Mouse (Mus musculus) frontal cortex, postnatal 10 days (tissue): Measurements from ENCODE around the gene Mt3.
"Not testable (repeated sequence)": the region's sequence is repeated elsewhere in the genome, so short reads cannot be mapped to it uniquely, and the experiment has no call there.

Experiments
- DNase-seq, 2 experiments: peaks; one replicate each; pipeline ENCODE4 v3.0.0; 2022; ENCODE audit warnings: low spot score in 2 of 2, mixed read lengths in 1 of 2

Gene Mt3

DNA sequence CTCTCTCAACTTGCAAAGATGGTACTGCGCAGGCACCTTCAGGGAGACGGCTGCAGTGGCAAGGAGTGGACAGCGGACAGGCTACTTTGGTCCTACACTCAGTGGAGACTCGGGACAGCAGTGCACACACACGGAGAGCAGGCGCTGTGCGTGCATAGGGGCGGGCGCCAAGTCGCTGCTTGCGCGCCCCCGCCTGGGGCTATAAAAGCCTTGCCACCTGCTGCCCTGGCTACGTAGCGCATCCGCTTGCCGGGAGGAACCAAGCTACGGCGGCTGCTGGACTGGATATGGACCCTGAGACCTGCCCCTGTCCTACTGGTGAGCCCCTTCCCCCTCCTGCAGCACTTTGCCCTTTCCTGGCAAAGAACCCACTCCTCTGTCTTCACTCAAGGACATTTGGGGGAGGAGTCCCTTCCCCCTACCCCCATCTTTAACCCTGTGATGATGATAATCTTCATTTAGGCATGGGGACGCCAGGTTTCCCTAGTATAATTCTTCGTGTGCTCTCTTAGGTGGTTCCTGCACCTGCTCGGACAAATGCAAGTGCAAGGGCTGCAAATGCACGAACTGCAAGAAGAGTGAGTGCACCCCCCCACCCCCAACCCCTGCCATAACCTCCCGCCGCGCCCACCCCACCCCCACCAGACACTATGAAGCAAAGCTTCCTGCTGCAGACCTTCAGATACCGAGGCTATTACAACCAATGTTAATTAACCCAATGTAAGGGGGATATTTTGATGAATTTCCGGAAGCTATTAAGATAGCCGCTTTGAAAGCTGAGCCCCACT is at the start of gene Mt3:
Gene Mt3, plus strand, starts transcription at position 95 of the 788 bp plus-strand sequence.
- peak; percentile 83 to 84 for DNase-seq

DNA sequence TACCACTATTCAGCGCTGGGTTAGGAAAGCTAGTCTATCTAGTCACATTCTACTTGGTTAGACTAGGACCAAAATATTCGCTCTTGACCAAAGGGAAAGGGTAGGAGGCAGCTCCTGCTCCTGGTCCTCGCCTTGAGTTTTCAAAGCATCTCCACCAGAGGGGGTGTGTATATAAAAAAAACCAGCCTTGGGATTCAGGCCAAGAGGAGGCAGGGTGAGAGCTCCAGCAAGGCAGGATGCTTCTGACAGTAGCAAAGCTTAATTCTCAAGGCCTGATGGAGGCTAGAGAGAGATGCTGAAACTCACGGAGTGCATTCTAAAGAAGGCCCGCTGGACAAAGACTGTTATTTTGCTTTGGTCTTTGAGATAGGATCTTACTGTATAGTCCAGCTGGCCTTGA is 48.3 kb upstream of the Mt3 start:
- DNase-seq: peak; percentile 20 to 41

DNA sequence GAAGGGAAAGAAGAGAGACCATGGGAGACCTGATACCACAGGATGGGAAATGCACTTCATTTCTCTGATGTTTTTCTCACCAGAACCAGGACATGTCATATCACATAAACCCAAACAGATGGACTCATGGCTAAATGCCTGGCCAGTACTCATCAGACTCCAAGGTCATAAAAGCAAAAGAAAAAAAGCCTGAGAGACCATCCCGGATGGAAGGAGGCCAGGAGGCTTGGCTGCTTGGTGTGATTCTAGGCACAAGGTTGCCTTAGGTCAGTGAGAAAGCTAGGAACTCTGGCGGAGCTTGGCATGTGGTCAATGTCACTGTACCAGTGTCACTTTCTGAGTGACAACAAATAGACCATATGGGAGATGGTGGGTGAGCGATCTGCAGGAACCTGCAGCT is 44.5 kb upstream of the Mt3 start:
- no peak for DNase-seq

DNA sequence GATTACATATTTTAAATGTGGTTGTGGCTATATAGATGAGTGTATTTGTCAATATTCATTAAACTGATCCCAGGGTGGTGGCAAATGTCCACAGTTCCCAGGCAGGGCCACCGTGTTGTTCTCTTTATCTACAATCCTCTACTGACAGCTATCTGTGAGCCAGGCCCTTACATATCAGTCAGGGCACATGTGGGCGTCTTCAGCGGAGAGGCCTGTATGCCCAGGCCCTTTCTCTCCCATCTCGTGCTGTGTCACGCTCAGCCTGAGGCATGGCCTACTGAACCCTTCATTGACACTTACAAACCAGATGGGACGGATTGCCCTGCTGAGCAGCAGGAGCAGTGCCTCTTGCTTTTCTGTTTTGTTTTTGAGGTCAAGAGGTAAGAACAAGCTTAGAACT is 43.0 kb upstream of the Mt3 start:
- no peak for DNase-seq

DNA sequence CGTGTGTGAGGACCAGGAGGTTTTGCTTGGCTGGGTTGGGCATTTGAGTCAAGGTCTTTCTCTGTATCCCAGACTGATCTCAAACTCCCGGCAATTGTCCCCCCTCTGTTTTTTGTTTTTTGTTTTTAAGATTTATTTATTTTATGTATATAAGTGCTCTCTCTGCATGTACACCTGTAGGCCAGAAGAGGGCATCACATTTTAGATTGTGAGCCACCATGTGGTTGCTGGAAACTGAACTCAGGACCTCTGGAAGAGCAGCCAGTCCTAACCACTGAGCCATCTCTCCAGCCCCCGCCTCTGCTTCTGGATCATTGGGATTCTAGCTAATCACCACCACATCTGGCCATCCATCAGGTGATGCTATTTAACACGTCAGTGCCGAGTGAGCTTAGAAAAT is 42.6 kb upstream of the Mt3 start:
- no peak for DNase-seq

DNA sequence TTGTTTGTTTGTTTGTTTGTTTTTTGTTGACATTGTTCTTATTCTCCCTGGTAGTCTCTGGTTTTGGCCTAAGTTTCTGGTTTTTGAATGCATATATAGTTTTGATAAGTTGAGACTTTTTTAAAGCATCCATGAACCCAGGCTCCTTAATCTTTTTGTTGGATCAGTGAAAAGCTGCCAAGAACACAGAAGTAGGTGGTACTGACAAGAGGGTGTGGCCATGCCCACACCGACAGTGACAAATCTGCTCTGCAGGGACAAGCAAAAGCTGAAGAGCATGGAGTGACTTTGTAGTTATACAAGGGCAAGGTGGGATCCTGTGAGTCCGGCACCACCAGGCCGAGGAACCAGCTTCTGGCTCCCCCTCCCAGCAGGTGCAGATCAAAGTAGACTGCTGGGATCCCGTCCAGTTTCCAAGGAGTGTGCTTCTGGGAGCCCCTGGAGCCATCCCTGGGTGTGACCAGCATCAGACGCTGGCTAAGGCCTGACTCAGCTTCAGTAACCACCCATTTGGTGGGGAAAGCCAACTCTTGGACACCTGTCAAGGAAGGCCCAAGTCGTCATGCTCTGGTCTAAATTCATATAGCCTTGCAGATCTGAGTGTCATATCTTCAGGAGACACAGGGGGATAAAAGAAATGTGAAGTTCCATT is 41.8 kb upstream of the Mt3 start:
- no peak for DNase-seq

DNA sequence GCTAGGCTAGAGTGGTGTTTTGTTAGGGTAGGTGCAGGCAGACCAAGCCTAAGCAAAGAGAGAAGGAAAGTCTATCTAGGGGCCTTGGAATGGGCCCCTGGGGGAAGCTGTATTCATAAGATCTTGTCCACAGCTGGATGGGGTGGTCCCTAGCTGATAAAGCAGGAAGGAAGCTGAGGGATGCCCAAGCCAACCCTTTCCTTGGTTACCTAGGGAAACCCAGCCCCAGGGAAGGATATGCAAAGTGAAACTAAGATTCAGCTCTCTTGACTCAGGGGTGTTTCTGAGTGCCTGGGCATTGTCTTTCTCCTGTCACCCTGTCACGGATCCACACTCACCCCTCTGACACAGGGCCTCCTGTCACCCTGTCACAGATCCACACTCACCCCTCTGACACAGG is 39.0 kb upstream of the Mt3 start:
- no peak for DNase-seq

DNA sequence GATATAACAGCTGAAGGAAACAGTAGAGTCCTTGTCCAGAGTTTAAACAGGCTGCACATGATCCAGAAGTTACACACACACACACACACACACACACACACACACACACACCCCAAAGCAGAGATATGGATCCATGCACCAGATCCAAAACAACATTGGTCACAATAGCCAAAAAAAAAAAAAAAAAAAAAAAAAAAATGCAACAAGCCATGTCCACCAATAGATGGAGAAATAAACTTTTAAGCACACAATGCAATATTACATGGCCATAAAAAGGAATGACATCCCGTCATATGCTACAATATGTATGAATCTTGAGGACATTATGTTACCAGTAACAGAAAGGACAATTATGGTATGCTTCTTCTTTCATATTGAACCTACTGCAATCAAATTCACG is 38.4 kb upstream of the Mt3 start:
- DNase-seq: no peak

DNA sequence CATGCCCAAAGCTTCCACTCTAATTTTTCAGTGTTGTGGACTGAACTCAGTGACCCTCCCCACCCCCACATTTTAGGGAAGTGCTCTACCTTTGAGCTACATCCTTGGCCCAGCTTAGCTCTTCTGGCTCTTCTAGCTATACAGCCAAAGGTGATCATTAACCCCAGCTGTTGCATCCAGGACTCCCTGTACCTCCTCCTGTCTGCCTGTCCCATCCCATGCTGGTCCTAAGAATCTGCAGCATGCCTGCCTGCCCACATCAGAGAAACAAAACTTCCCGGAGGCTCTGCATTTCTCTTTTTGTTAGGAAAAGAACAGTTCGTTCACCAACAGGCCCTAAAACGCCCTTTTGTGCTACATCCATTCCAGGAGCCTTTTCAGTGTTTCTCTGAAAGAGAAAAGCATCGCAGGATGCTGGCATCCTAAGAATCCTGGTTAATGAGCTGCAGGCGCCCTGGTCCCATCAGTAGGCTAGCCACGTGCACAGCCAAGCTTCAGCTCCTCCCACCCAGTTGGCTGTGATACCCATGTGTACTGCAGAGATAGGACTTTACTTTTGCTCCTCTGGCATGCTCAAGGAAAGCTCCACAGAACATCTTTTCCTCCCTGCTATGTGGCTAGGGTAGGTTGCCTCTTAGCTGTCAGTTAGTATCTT is 33.5 kb upstream of the Mt3 start:
- peak; percentile 48 to 71 for DNase-seq

DNA sequence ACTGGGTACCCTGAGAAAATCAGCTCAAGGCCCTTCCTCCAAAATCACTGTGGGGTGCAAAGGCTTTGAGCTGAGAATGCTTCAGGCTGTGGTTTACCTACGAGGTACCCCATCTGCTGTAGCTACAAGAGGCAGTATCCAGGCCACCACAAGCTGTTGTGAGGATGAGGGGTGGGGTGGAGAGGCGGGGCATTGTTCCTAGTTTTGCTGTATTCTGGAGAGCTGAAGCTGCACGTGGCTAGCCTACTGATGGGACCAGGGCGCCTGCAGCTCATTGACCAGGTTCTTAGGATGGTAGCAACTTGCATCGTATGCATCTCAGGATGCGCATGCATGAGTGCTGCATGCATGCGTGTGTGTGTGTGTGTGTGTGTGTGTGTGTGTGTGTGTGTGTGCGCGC is 30.8 kb upstream of the Mt3 start:
- DNase-seq: peak in 1 of 2 experiments; percentile 28

DNA sequence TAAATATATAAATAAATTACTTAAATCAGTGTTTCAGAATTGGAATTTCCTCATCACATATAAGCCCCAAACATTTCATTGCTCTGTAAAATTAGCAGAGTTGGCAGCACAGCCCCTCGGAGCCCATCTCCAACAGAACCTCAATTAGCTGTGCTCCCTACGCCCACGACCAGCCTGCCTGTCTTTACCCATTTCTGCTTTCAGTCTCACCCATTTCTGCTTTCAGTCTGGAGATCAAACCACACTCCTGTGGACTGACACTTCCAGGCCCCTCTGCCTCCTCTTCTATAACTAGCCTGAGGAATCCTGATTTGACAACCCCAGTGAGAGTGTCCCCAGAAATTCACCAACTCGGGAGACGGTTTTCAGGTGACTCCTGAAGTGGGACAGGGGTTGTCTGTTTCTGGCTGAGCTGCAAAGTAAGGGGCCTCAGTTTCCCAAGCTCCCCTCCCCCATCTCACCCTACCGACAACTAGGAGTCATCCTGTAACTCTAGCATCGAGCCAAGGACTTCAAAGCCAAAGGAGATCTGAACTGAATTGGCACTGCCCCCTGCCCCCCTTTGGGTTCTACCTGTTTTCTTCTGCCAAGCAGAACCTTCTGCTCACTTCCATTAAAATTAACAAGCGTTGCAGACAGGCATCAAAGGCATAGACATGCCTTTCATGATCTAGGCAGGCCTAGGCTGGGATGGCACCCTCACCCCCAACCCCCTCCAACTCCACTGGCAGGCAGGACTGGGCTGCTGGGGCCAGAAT is 29.5 kb upstream of the Mt3 start:
- DNase-seq: no peak

DNA sequence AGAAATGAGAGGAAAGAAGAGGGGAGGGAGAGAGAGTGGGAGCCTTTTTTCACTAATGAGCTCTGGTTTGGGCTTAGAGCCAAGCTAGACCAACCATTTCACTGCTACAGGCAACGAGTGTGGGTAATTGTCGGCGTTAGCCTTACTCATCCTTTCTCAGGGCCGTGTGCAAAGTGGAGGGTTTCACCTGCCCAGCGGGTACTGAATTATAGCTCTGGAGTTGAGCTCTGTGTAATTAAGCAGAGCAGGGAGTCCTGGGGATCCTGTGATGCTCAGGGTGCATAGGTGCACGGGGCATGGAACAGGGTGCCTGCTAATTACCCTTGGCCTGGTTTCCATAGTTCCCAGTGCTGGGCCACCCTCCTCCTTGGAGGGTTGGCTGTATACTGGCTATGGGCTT is 24.7 kb upstream of the Mt3 start:
- DNase-seq: no peak

DNA sequence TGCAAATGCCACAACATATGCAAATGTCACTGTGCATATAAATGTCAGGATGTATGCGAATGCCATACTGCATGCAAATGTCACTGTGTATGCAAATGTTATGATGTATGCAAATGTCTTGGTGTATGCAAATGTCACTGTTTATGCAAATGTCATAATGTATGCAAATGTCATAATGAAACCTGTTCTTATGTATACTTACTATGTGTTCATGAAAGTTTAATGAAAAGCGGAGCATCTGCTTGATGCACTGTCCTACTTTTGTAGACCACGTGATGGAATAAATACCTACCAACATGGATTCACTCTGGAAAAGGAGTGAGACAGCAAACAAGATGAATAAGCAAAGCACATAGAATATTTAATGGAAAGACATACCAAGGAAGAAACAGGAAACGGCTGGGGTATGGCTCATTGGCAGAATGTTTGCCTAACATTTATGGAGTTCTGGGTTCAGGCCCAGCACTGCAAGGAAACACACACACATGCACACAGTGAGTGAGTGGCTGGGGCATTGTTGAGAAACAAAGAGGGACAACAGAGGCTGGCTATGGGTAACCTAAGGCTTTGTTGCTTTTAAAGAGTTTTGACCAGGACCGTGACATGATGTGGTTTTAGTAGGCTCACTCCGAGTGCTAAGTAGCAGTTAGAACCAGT is 23.1 kb upstream of the Mt3 start:
- no peak for DNase-seq

DNA sequence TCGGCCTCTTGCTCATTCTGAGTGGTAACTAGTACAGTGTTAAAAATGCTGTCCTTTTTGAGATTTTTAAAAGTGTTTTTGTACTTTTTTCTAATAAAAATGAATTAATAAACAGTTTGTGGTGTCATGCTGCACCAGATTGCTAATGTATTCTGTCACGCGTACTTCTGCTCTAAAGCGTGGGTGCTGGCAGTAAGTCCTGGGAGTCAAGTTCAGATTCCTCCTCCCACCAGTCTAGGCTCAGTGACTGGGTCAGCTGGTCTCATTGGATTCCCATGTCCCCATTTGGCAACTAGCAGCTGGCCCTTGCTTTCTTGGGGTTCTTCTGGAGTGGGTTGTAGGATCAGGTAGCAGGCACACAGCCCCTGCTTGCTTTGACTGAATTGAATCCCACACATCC is 22.3 kb upstream of the Mt3 start:
- DNase-seq: no peak

DNA sequence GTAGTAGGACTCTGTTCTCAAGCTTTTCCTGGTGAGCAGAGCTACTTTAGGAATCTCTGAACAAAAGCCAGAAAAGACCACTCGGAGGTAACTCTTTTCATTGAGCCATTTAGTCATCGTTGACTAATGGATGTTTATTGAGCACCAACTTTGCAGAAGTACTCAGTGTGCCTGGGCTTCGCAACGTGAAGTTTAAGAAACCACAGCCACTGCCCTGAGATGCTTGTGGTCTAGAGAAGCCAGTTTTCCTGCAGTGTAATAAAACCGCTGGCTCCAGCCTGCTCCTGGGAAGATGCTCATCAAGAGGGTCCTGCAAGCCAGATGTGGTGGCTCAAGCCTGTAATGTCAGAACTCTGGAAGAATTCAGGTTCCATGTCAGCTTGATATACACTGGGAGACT is 20.3 kb upstream of the Mt3 start:
- no peak for DNase-seq

DNA sequence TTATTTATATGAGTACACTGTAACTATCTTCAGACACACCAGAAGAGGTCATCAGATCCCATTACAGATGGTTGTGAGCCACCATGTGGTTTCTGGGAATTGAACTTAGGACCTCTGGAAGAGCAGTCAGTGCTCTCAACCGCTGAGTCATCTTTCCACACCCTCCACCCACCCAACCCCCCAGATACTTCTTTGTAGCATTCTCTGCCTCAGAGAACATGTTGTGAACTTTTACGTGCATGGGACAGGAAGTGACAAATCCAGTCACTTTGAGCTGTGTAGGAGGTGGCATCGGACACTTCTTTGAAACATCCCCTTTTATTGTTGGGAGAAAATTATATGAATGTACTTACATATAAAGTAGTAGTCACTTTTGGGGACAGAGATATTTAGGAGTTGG is 17.8 kb upstream of the Mt3 start:
- not testable (repeated sequence) for DNase-seq

DNA sequence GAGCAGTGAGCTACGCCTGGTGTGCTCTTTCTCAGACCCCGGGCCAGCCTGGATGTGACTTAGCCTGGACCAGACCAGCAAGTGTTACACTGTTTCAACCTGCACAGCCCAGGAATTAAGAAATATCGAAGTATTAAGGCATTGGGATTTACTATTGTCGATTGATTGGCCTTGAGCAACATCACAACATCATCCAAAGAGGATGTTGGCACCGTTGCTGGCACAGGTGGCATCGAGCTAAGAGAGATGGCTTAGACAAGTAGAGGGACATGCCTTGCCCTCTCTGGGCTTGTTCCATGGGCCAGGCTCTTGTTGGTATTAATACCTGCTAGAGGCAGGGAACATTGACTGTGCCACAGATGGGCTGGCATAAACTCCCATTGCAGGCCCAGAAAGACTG is 16.9 kb upstream of the Mt3 start:
- DNase-seq: no peak

DNA sequence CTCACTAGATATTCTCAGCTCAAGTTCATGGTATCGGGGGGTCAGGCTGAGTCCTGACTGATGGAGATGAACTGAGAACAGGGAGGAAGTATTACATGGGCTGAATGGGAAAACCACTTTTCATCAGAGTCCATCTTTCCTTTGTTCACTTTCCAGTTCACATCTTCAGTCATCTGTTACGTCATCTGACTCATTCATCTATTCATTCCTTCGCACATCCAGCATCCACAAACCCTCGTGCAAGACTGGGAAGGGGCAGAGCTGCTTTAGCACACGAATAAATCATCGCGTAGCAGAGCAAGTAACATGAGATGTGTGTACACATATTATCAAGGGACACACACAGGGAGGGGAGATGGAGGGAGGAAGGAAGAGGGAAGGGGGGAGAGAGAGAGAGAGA is 16.2 kb upstream of the Mt3 start:
- DNase-seq: no peak

DNA sequence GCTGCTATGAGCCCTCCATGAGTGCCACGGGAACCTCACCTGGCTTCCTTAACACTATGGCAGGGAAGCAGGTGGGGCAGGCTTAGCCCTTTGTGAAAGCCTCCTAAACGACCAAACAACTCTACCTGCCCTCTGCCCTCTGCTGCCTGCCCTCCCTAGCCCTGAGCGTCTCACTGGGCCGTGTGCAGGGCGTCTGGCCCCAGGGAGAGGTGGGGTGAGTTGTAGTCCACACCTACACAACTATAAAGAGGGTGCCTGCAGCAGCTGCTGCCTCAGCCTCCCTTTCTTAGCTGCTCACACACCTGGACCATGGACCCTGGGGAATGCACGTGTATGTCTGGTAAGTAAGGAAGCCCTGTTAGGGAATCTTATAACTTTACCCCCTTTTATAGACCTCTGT is 15.5 kb upstream of the Mt3 start, which contains the start of gene Mt4:
Gene Mt4, plus strand, starts transcription at position 265 of the 400 bp plus-strand sequence.
- no peak for DNase-seq

DNA sequence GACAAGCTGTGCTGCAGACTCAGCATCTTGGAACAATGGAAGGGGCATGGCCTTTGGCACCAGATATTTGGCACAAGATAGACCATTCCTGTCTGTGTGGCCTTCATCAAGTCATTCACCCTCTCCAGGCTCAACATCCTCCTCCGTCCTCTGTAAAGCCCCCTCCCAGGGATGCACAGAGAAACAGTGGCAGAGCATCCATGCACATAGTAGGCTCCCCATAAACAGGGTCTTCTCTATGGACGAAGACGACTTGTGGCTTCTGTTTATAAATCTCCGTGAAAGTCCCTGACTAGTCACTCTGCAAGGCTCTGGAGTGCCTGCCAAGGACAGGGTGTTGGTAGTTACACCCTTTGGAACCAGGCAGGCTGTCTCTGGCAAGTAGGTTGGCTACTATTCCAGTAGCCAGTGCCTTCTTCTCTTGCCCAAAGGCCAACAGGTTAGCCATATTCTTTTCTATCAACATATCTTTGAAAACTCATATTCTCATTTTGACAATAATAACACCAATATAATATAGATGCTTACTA is 12.1 kb upstream of the Mt3 start:
- no peak for DNase-seq

DNA sequence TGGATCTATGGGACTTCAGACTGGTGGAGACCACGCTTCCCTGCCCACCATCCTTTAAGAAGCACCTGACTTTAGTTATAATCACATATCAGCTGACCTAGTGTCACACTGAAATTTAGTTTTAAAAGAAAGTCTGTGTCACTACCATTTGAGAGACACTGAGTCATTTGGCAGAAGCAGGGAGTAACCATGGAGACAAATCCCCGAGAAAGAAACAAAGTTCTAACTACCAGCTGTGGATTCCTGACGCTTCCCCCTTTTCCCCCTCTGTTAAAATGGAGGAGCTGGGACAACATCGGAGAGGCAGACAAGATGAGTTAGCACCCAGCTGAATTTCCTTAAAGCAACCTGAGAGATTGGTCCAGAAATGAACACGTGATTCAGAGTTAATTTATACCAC is 4.2 kb upstream of the Mt3 start:
- DNase-seq: peak in 1 of 2 experiments; percentile 32
